Mouse (Mus musculus): ENCODE measurements at regions not wholly inside any gene's neighbourhood (a gene's known extent, or its start where the extent isn't known, plus 50 kb on each side); places are given as distances from the start of the nearest gene placed in this dataset.

DNA sequence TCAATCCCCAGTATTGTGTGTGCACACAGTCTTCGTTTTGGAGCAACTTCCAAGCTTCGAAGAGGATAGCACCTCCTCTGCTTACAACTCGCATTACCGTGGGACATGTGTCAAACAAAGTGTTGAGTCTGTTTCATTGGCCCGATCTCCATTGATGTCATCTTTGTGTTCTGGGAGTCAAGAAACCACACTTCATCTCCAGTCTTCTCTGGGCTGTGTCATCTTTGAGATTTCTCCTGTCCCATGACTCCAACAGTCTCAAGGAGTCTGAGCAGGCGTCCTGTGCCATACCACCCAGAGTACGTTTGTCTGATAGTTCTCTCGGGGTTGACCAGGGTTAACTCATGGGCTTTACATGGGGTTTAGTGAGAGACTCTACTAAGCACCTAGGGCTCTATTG lies 67.8 kb upstream of the Cpsf6 start:
- CTCF ChIA-PET: interaction anchor here (1.6 kb wide), 1 partner anchor 95 kb away, joined by 3 read pairs; no protein-coding TSS in a partner anchor
- TF ChIP-seq CTCF (IDR thresholded peaks at IDR 0.05): no peak
- POLR2A ChIA-PET: no interaction called here
- ATAC-seq: no peak
- in situ Hi-C loops (cut with MboI; ENCODE audit: low pct_unique_long_range_greater_than_20kb): no loop called here
- no peak for DNase-seq (ENCODE audit: low read depth, low spot score)
- no peaks in the 10 kb centered on the region for H3K27me3 ChIP-seq

DNA sequence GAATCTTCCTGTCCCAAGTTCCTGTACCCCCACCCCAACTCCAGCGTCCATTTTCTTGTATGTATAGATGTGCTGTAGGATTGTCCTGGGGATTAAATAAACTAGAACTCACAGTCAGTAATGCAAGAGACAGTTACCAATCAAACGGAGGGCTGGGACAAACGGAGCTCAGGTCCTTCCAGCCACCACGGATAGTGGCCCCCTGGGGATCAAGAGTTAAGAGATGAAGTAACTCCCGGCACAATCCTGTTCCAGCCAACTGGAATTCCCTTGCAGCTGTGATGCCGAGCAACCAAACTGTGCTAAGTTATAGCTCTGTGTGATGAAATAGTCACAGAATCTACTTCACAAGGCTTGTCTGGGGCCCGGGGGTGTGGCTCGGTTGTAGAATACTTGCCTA lies 67.4 kb upstream of the Cpsf6 start:
- no peak for TF ChIP-seq CTCF (IDR thresholded peaks at IDR 0.05)
- ATAC-seq (no peak), DNase-seq (ENCODE audit: low read depth, low spot score) (no peak)
- ChIA-PET POLR2A (no interaction called here), CTCF (interaction anchor here (1.6 kb wide), 1 partner anchor 95 kb away, joined by 3 read pairs; no protein-coding TSS in a partner anchor)
- in situ Hi-C loops (cut with MboI; ENCODE audit: low pct_unique_long_range_greater_than_20kb): no loop called here
- H3K27me3 ChIP-seq: no peaks in the 10 kb centered on the region

- no peak for TF ChIP-seq CTCF (IDR thresholded peaks at IDR 0.05)
- in situ Hi-C loops (cut with MboI; ENCODE audit: low pct_unique_long_range_greater_than_20kb): no loop called here
- DNase-seq (ENCODE audit: low read depth, low spot score): no peak
- ChIA-PET CTCF (interaction anchor here (1.6 kb wide), 1 partner anchor 94 kb away, joined by 3 read pairs; no protein-coding TSS in a partner anchor), POLR2A (no interaction called here)
- no peaks in the 10 kb centered on the region for H3K27me3 ChIP-seq
- no peak for ATAC-seq
These were observed 67.0 kb upstream of the Cpsf6 start for GRCm38 (mm10) chr10:117446776-117447175.

- ChIA-PET POLR2A (no interaction called here), CTCF (interaction anchor here (1.6 kb wide), 1 partner anchor 11 kb away, joined by 7 read pairs; no protein-coding TSS in a partner anchor)
- TF ChIP-seq CTCF (IDR thresholded peaks at IDR 0.05): no peak
- no peaks in the 10 kb centered on the region for H3K27me3 ChIP-seq
- ATAC-seq (no peak), DNase-seq (ENCODE audit: low read depth, low spot score) (no peak)
- in situ Hi-C loops (cut with MboI; ENCODE audit: low pct_unique_long_range_greater_than_20kb): no loop called here
These were observed 66.1 kb upstream of the Cpsf6 start for GRCm38 (mm10) chr10:117445801-117446490.

DNA sequence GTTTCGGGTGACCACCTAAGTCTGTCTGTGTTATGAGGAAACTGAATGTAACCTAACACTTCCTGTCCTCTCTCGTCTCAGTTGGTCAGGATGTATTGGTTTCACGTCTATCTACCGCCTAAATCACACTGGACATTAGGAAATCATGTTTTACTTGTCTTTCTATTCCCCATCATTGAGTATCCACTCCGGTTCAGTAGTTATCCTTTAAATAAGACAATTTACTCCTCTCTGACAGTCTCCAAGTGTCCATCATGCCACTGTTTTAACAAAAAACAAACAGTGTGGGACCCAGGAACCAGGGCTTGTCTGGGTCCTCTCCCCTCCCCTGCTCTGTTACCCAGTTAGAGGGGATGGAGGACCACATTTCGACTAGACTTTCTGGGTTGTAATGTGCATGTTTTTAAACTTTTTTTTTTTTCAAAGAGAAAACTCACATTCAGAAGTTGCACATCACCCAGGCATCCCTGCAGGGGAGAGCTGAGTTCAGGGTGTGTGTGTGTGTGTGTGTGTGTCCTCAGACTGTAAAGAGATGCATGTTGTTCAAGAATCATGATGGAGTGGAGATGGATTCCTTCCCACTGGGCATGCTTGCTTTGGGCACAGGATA lies 65.5 kb upstream of the Cpsf6 start:
- ATAC-seq (no peak), DNase-seq (ENCODE audit: low read depth, low spot score) (no peak)
- ChIA-PET CTCF (interaction anchor here (1.6 kb wide), 1 partner anchor 10 kb away, joined by 7 read pairs; no protein-coding TSS in a partner anchor), POLR2A (no interaction called here)
- no peaks in the 10 kb centered on the region for H3K27me3 ChIP-seq
- TF ChIP-seq CTCF (IDR thresholded peaks at IDR 0.05): no peak
- in situ Hi-C loops (cut with MboI; ENCODE audit: low pct_unique_long_range_greater_than_20kb): no loop called here

- no peak for DNase-seq (ENCODE audit: low read depth, low spot score)
- CTCF ChIA-PET: interaction anchor here (1.6 kb wide), 1 partner anchor 9 kb away, joined by 7 read pairs; no protein-coding TSS in a partner anchor
- ATAC-seq: no peak
- no peaks in the 10 kb centered on the region for H3K27me3 ChIP-seq
- in situ Hi-C loops (cut with MboI; ENCODE audit: low pct_unique_long_range_greater_than_20kb): no loop called here
- POLR2A ChIA-PET: no interaction called here
- no peak for TF ChIP-seq CTCF (IDR thresholded peaks at IDR 0.05)
These were observed 64.9 kb upstream of the Cpsf6 start for GRCm38 (mm10) chr10:117444761-117445160.

DNA sequence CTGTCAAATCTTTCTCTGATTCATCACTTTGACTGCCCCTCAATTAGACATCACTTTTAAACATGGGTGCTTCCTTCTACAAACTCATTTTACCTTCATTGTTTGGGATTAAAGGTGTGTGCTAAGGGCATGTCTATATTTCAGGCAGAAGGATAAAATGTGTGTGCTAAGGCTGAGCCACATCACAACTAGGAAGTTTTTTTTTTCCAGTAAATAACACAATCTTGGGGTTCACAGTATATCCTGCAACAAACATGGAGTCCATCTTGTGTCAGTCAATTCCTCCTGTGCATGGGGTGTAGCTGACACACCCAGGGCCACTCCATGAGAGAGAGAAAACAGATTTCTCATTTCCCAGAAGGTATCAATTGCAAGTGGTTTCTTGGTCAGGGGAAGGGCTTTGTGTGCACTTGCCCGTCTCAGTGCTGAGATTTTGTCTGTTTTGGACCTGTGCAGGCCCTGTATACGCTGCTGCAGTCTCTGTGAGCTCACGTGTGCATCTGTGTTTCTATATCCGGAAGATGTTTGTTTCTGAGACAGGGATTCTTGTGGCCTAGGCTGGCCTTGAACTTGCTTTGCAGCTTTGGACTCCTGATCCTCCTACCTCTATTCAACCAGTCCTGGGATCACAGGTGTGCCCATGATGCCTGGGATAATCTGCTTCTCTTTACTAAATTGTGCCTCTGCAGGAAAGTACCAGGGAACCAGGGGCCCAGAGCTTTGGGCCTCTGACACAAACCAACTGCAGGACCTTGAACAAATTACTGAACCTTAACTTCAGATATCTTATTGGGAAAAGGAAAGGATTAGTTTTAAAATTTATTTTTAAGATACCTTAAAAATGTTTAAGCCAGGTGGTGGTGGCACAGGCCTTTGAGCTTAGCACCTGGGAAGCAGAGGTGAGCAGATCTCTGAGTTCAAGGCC lies 63.9 kb upstream of the Cpsf6 start:
- no peak for TF ChIP-seq CTCF (IDR thresholded peaks at IDR 0.05)
- H3K27me3 ChIP-seq: no peaks in the 10 kb centered on the region
- ATAC-seq (no peak), DNase-seq (ENCODE audit: low read depth, low spot score) (no peak)
- ChIA-PET POLR2A (no interaction called here), CTCF (no interaction called here)
- in situ Hi-C loops (cut with MboI; ENCODE audit: low pct_unique_long_range_greater_than_20kb): no loop called here

DNA sequence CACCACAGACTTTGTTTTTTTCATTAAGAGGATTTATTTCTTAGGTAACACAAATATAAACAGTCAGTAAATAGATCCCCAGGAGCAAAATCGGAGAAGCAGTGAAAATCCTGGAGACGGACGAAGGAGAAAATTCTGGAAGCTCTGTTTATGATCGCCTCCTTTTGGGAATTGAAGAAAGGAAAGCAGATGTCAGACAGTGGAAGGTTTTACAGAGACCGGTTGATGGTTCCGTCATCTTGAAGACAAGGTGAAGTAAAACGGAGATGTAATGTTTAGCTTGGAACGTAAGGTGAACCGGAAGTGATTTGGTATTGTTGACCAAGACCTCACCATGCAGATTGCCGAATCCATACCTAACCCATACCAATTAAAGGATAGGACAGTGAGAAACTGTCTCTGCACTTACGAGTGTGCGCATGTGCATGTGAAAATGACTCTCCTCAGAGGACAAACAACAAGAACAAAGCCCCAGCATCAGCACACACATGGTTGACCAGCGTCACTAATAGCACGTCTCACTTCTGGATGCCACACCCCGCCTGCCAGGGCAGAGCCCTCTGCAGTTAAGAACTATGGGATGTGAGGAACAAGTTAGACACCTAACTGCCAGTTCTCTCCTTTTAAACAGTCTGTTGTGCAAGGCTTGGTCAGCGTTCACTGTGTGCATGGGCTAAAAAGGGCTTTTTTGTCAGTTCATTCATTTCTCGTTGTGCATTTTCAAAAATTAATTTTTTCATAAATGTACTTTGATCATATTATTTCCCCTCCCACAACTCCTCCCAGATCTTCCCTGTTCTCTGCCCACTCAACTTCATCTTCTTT lies 62.4 kb upstream of the Cpsf6 start:
- ATAC-seq (no peak), DNase-seq (ENCODE audit: low read depth, low spot score) (no peak)
- H3K27me3 ChIP-seq: no peaks in the 10 kb centered on the region
- ChIA-PET CTCF (no interaction called here), POLR2A (interaction anchor here (0.7 kb wide), 1 partner anchor 91 kb away, joined by 3 read pairs; no protein-coding TSS in a partner anchor)
- in situ Hi-C loops (cut with MboI; ENCODE audit: low pct_unique_long_range_greater_than_20kb): no loop called here
- no peak for TF ChIP-seq CTCF (IDR thresholded peaks at IDR 0.05)

GRCm38 (mm10) chr10:117441121-117441978 lies 61.5 kb upstream of the Cpsf6 start:
- in situ Hi-C loops (cut with MboI; ENCODE audit: low pct_unique_long_range_greater_than_20kb): no loop called here
- no peak for DNase-seq (ENCODE audit: low read depth, low spot score)
- TF ChIP-seq CTCF (IDR thresholded peaks at IDR 0.05): no peak
- ChIA-PET POLR2A (no interaction called here), CTCF (no interaction called here)
- no peaks in the 10 kb centered on the region for H3K27me3 ChIP-seq
- ATAC-seq: no peak
